Mouse (Mus musculus): ENCODE measurements around the gene Spata16. TPM values are rescaled to one million over a fixed set of nuclear protein-coding genes. Genes with fewer than 3 reads are reported as not detected.

Gene Spata16
- polyA plus RNA-seq, 1 experiment from 2014 or later = not detected

DNA sequence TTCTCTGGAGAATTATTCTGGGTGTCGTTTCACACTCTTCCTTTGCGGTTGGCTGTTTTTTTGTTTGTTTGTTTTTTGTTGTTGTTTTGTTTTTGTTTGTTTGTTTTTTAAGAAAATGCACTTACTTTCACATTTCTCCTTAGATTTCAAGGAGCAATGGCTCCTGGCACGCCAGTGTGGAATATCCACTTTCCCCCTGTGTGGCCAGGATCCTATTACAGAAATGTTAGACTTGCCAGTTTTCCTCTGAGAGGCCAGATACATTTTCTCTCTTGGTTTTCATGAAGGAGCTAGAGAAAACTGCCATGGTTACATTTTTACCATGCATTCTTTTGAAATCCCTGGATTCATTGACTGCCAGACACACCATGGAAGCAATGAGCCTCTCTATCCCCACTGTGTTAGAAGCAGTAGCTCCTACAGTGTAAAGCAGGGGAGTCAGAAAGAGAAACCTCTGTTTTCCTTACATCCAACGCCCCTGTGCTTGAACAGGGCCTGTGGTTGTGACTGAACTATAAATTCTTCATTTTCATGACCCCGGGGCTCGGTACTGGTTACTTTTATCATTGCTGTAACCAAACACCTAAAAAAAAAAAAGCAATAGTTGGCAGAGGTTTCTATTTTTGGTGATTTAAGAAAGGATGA lies 344.7 kb downstream of the Spata16 start:
- 67% methylated on average over 6 of the region's 6 CpGs for WGBS
- Histone ChIP-seq H3K9me3 (replicated peaks) (no peaks in the 10 kb centered on the region), H3K4me3 (no peak overlapping the region), H3K4me1 (replicated peaks) (no peaks in the 10 kb centered on the region), H3K27me3 (no peaks in the 10 kb centered on the region), H3K4me2 (no peak overlapping the region), H3K36me3 (no peaks in the 10 kb centered on the region), H3K9ac (no peak overlapping the region), H3K27ac (no peak overlapping the region)
- no peak for ATAC-seq (replicated peaks; ENCODE audit: insufficient number of reproducible peaks, insufficient read depth, low FRiP score, low read depth)

DNA sequence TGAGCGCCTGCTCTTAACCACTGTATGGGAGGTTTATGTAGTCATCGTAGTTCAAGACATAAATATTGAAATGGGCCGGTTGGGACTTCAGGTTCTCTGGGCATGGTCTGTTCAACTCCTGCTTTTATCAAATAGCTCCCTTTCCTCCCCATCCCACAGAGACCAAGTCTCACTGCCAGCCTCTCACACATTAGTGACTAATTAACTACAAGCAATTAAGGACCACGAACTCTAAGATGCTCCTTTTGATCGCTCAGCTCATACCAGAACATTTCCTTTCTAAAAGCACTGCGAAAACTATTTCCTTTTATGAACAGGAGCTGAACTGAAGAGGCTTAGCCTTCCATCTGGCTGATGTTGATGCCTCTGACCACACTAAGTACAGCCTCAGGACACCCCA lies 346.3 kb downstream of the Spata16 start:
- Histone ChIP-seq H3K4me1 (replicated peaks) (no peaks in the 10 kb centered on the region), H3K9ac (no peak overlapping the region), H3K27me3 (no peaks in the 10 kb centered on the region), H3K4me3 (no peak overlapping the region), H3K9me3 (replicated peaks) (no peaks in the 10 kb centered on the region), H3K4me2 (no peak overlapping the region), H3K27ac (no peak overlapping the region), H3K36me3 (no peaks in the 10 kb centered on the region)
- ATAC-seq (replicated peaks; ENCODE audit: insufficient number of reproducible peaks, insufficient read depth, low FRiP score, low read depth) = no peak
- WGBS = 88% methylated on average over 6 of the region's 6 CpGs

DNA sequence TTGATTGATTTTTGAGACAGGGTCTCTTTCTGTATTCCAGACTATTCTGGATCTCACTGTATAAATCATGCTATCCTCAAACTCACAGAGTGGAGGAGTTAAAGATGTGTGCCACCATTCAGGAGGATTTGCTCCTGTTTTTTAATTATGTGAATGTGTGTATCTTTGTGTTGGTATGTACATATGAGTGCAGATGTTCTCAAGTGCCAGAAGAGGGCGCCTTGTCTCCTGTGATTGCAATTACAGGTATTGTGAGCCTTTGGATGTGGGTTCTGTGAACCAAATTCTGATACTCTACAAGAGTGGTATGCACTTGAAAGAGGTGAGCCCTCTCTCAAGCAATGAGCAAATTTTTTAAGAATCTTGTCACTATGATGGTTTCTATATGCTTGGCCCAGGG lies 369.4 kb downstream of the Spata16 start:
- ATAC-seq (replicated peaks; ENCODE audit: insufficient number of reproducible peaks, insufficient read depth, low FRiP score, low read depth) = no peak
- no peak overlapping the region for H3K4me3 ChIP-seq
- WGBS = 46% methylated on average over 1 of the region's 1 CpGs
- H3K9me3 ChIP-seq (replicated peaks) = no peaks in the 10 kb centered on the region
- no peaks in the 10 kb centered on the region for H3K4me1 ChIP-seq (replicated peaks)
- no peaks in the 10 kb centered on the region for H3K36me3 ChIP-seq
- H3K27me3 ChIP-seq = no peaks in the 10 kb centered on the region
- H3K27ac ChIP-seq = no peak overlapping the region
- no peak overlapping the region for H3K4me2 ChIP-seq
- H3K9ac ChIP-seq = no peak overlapping the region

DNA sequence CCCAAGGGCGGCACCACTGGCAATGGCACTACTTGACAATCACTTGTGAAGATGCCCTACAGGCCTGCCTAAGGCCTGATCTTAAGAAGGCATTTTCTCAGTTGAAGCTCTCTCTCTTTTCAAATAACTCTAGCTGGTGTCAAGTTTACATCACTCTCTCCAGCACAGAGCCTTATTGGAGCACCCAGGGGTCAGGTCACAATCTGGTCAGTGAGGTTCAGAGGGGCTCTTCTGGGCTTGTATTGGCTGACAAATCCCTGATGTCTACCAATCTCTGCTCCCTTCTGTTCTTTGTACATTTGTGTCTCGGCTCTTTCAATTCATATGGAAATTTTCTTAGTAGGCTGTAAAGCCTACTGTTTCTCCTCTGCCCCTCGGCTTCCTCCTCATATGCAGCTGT lies 390.5 kb downstream of the Spata16 start:
- Histone ChIP-seq H3K9ac (no peak overlapping the region), H3K27ac (no peak overlapping the region), H3K4me1 (replicated peaks) (no peaks in the 10 kb centered on the region), H3K27me3 (no peaks in the 10 kb centered on the region), H3K36me3 (no peaks in the 10 kb centered on the region), H3K4me3 (no peak overlapping the region), H3K9me3 (replicated peaks) (no peaks in the 10 kb centered on the region), H3K4me2 (no peak overlapping the region)
- no peak for ATAC-seq (replicated peaks; ENCODE audit: insufficient number of reproducible peaks, insufficient read depth, low FRiP score, low read depth)
- WGBS = 74% methylated on average over 3 of the region's 3 CpGs

DNA sequence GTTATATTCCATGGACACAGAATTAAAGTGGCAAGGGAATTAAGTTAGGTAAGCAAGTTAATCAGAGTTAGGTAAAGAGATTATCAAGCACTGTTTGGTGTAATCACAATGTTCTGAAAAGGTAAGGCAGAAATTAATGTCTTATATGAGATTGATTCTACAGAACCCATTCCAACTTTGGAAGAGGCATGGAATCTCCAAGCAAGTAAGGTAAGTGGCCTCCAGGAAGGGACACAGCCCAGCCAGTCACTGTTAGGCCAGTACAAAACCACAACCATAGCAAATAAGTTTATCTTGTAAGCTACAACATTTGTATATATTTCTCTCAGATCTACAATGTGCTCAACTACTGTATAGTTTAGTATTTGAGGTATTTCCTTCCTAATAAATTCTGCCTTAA lies 391.1 kb downstream of the Spata16 start:
- no peak overlapping the region for H3K9ac ChIP-seq
- no peaks in the 10 kb centered on the region for H3K36me3 ChIP-seq
- ATAC-seq (replicated peaks; ENCODE audit: insufficient number of reproducible peaks, insufficient read depth, low FRiP score, low read depth) = no peak
- no peak overlapping the region for H3K4me2 ChIP-seq
- no peak overlapping the region for H3K27ac ChIP-seq
- H3K27me3 ChIP-seq = no peaks in the 10 kb centered on the region
- no peak overlapping the region for H3K4me3 ChIP-seq
- H3K9me3 ChIP-seq (replicated peaks) = no peaks in the 10 kb centered on the region
- H3K4me1 ChIP-seq (replicated peaks) = no peaks in the 10 kb centered on the region

DNA sequence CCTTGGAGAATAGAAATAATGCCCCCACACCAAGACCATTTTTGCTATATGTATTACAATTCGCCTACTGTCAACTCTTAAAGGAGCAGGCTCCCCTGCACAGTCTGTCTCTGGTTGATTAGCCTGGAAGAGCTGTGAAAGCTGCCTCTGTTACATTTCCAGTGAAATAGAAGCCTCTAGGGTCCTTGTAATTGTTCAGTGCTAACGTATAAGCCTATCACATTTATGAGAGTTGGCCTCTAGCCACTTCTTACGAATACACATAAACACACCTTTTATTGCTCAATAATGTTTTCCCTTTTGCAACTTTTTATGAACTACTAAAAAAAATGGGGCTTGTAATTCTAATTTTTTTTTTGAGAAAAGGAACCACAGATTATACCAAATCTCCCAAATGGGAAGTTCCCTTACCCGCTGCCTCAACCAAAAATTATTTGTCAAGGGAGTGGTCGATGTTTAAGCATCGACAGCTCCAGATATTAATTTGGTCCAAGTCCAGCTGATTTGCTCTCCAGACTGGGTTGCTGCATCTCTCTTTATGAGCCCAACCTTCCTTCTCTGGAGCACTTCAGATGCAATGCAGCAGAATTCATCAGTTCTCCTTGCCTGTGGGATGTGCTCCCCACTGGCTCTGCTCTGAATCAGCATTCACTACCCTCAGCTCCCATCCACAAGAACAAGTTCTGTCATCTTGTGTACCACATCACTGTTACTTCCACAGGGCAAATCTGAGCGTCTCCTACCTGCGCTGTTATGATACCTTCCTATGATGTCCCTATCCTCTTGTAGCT lies 392.8 kb downstream of the Spata16 start:
- Histone ChIP-seq H3K4me3 (no peak overlapping the region), H3K9me3 (replicated peaks) (no peaks in the 10 kb centered on the region), H3K4me2 (no peak overlapping the region), H3K36me3 (no peaks in the 10 kb centered on the region), H3K27ac (no peak overlapping the region), H3K27me3 (no peaks in the 10 kb centered on the region), H3K4me1 (replicated peaks) (no peaks in the 10 kb centered on the region), H3K9ac (no peak overlapping the region)
- WGBS = 79% methylated on average over 8 of the region's 8 CpGs
- no peak for ATAC-seq (replicated peaks; ENCODE audit: insufficient number of reproducible peaks, insufficient read depth, low FRiP score, low read depth)

Small RNA genes lying within 50 kb of the gene (microRNA-seq; reads per million reads assigned to microRNA genes)
- gene Gm25773 (not detected), gene Gm44464 (not detected)
